Mouse (Mus musculus): ENCODE results near the gene Epb42. TPM values are rescaled to one million over a fixed set of nuclear protein-coding genes. Genes with fewer than 3 reads are reported as not detected.
"Not testable (repeated sequence)": the region's sequence is repeated elsewhere in the genome, so short reads cannot be mapped to it uniquely, and the experiment has no call there.

The Epb42 gene
- total RNA-seq, 4 experiments from 2014 or later, result not detected

DNA sequence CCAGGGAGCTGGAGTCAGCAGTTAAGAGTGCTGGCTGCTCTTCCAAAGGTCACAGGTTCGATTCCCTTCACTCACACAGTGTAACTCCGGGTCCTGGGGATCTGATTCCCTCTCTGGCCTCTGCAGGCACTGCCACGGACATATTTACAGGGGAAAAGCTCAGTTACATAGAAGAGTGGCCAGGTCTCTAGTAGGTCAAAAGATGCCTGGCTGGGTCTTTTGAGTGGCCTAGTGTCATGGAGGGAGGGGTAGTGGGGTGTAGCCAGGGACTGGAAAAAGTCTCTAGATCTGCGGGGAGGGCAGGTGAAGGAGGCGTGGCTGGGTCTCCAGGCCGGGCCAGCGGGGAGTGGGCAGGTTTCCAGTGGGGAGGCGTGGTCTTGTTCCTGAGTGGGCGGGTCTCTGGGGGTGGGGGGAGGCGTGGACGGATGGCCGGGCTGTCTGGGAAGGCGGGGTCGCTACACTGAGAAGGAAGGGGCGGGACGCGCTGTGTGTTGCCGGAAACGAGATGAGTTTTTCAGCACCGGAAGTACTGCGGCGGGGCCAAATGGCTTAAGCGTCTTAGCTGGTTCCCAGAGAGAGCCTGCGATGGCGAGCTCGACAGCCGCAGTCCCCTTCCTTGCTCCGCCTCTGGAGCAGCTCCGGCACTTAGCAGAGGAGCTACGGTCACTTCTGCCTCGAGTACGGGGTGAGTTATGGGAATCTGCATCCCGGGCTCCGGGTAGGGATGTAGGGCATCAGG, 28.8 kb downstream of the Epb42 start, which contains the start of gene Ccndbp1:
Gene Ccndbp1 (plus strand): TSS at position 479 of the 739 bp plus-strand sequence.
- peak; percentile 70 to 80 for DNase-seq (ENCODE audit: low spot score in 2 of 2)

- DNase-seq (ENCODE audit: low spot score in 2 of 2), result no peak
These were observed 29.9 kb downstream of the Epb42 start for GRCm38 (mm10) chr2:121006986-121007385.

DNA sequence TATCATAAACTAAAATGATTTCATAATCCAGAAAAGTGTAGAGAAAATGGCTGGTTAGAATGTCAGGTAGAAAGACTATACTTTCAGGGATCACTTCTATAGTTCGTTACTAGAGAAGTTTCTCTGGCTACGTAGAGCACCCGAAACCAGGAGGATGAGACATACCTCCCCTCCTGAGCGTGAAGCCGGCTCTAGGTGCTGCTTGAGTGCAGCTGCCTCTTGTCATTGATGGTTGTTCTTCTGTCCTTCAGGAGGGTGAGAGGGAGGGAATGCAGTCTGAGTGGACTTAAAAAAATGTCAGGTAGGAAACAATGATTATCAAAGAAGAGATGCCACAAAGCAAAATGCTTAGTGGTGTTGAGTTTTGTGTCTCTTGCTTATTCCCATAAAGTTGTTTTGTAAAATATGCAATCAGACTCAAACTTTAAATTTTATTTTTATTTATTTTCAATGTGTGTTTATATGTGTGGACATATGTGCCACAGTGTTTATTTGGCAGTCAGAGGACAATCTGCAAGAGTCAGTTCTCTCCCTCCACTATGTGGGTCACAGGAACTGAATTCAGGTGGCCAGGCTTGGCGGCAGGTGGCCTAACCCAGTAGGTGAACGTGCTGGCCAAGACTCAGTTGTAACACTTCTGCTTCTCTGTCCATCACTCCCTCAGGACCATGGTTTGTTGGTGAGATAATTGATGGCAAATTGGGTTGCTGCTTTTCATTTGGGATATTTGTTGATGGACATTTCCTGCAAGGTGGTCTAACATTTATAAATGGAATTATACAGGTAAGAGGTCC, 32.7 kb downstream of the Epb42 start:
- DNase-seq (ENCODE audit: low spot score in 2 of 2), result no peak

- DNase-seq (ENCODE audit: low spot score in 2 of 2), result no peak
These were observed 33.3 kb downstream of the Epb42 start for GRCm38 (mm10) chr2:121003586-121003985.

DNA sequence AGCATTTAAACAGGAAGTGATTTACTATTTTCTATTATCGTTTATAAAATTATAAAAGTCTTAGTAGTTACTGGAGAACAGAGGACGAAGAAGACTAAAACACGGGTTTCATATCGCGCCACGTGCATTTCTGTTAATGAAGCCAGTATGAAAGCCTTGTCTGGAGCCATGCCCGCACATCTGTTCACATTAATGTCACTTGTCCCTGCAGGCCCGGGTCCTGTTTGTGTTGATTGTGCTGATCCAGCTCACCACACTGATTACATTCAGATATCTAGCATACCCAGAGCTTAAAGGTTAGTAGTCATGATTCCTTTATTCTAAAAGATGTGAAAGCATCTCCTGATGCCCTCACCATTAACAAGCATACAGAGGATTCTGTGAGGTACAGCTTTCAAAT, 38.0 kb downstream of the Epb42 start:
- DNase-seq (ENCODE audit: low spot score in 2 of 2), result no peak

- not testable (repeated sequence) for DNase-seq (ENCODE audit: low spot score in 2 of 2)
These were observed 40.3 kb downstream of the Epb42 start for GRCm38 (mm10) chr2:120996607-120997006.

- DNase-seq (ENCODE audit: low spot score in 2 of 2), result no peak
These were observed 45.7 kb downstream of the Epb42 start for GRCm38 (mm10) chr2:120991196-120991595.

- no peak for DNase-seq (ENCODE audit: low spot score in 2 of 2)
These were observed 51.6 kb downstream of the Epb42 start for GRCm38 (mm10) chr2:120985241-120985640.

GRCm38 (mm10) chr2:120983611-120984010, 53.3 kb downstream of the Epb42 start:
- no peak for DNase-seq (ENCODE audit: low spot score in 2 of 2)

DNA sequence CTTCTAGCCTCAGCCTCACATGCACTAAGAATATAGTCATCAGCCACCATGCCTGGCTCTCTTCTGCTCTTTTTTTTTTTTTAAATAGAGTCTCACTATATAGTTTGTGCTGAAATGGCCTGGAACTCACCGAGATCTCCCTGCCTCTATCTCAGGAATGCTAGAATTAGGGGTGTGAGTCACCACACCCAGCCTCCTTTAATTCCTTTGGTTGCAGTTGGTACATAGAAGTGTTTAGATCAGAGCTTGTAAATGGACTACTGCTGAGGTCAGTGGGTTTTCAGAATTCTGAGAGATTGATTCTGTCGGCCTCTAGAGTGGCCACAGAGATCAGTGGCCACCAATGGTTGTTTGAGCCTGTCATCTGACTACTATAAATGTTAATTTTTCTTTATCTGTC, 56.0 kb downstream of the Epb42 start:
- DNase-seq (ENCODE audit: low spot score in 2 of 2), result no peak

- no peak for DNase-seq (ENCODE audit: low spot score in 2 of 2)
These were observed 57.1 kb downstream of the Epb42 start for GRCm38 (mm10) chr2:120979819-120980218.

GRCm38 (mm10) chr2:120978693-120979037, 58.2 kb downstream of the Epb42 start:
- no peak for DNase-seq (ENCODE audit: low spot score in 2 of 2)

DNA sequence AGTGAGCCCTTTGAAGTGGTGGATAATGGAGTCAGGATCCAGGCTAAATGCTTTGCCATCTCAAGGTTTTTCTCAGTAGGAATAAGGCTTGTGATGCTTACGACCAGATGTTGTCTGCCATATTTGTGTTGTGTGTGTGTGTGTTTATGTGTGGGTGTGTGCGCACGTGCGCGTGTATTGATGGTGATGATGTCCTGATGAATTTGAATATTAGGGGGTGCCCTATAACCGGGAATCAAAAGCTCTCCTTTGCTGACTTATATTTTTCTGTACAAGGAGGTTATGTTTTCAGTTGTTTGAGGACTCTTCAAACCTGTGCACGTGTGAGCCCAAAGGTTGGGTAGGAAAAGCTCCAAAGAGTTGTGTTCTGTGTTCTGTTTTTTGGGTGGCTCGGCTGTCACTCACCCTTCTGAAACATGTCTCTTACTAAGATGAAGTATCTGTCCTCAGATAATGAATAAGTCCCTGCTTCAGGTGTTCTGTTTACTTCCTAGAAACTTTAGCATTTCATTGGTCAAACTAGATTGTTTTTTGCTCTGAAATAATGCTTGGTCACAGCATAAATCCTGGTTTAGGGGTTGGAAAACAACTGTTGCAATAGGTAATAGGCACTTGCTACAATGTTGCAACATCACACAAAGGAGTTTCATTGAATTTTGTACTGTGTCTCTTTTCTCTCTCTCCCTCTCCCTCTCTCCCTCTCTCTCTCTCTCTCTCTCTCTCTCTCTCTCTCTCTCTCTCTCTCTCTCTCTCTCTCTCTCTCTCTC, 58.8 kb downstream of the Epb42 start:
- no peak for DNase-seq (ENCODE audit: low spot score in 2 of 2)

GRCm38 (mm10) chr2:120976990-120977925, 59.6 kb downstream of the Epb42 start, which contains the start of gene Tmem62:
Gene Tmem62 (plus strand): TSS chr2:120977017.
- DNase-seq (ENCODE audit: low spot score in 2 of 2), result peak; percentile 37 to 59

DNA sequence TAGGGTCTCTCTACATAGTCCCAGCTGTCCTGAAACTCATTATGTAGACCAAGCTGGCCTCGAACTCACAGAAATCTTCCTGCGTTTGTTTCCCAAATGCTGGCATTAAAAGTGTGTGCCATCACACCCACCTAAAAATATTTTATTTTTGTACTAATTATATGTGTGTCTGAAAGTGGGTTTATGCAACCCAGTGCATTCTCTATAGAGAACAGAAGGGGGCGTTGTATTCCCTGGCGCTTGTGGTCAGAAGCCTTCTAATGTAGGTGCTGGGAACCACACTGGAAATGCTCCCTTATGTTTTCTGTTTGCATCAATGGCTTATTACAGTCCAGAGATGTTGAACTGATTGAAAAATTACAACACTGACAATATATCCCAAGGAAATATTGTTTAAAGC, 60.6 kb downstream of the Epb42 start:
- no peak for DNase-seq (ENCODE audit: low spot score in 2 of 2)

- no peak for DNase-seq (ENCODE audit: low spot score in 2 of 2)
These were observed 63.9 kb downstream of the Epb42 start for GRCm38 (mm10) chr2:120972964-120973363.

- DNase-seq (ENCODE audit: low spot score in 2 of 2), result not testable (repeated sequence)
These were observed 64.6 kb downstream of the Epb42 start for GRCm38 (mm10) chr2:120972257-120972656.

DNA sequence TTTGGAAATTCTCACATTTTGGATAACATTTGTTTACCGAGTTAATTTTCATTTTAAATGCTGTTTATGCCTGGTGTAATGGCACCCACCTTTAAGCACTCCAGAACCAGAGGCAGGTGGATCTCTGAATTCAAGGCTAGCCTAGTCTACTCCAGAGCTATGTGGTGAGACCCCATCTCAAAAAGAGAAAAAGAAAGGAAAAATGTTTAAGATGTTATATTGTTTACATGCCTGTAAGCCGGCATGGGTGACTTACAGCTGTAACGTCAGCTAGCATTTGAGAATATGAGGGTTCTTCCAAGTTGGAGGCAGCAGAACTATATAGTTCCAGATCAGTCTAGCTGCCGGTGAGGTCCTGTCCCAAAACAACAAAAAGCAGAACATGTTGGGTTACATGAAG, 65.1 kb downstream of the Epb42 start:
- DNase-seq (ENCODE audit: low spot score in 2 of 2), result no peak

DNA sequence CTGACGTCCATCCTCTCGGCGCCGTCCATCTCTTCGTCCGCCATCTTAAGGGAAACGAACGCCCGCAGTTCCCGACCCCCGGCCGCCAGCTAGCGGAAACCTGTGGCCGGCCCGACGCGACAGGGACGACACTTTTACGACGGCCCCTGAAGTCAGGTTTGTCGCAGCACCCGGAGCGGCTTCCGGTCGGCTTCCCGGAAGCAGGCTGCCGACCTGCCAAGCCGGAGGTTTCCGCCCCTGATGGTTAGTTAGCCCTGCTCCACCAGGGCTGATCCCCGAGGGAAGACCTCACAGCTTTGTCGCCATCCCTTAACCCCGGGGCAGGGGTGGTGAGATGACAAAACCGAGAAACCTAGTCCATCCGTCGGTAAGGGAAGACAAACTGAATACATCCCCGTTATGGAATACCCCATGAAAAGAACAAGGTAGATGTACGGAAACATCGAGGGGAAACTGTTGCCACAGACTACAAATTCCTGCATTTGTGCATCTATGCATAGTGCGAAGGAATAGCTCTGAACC, 66.3 kb downstream of the Epb42 start, which contains the start of gene Ubr1:
Gene Ubr1 (minus strand): TSS at position 157 of the 522 bp plus-strand sequence.
- peak; percentile 66 to 80 for DNase-seq (ENCODE audit: low spot score in 2 of 2)

DNA sequence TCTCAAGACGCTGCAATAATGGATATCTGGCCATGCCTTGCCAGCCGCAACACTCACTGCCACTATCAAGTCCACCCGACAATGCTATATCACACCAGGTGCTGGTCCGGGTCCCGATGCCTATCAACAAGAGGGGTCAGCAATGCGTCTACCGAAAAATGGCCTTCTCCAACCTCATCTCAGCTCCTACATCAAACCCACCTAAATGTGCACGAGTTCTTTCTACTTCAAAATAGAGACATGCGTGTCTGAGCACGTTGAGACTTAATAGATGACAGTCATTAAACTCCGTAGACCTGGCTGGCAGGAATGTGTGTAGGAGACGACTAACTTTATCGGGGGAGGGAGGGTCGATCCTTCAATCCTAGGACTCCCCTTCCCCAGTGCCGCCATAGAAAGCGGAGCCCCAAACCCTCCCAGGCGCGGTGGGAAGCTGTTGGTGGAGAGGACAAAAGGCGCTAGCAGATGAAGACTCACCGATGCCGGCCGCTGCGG, 66.8 kb downstream of the Epb42 start:
- no peak for DNase-seq (ENCODE audit: low spot score in 2 of 2)

All from left cerebral cortex, adult 8-10 months (tissue).